Mouse (Mus musculus) layer of hippocampus, postnatal 36 days (tissue): Measurements from ENCODE around the gene Nxpe4. TPM values are rescaled to one million over a fixed set of nuclear protein-coding genes. Genes with fewer than 3 reads are reported as not detected.
A peak's percentile ranks its signal among the peaks of the same experiment; 100 is the strongest.
"Not testable (repeated sequence)": the region's sequence is repeated elsewhere in the genome, so short reads cannot be mapped to it uniquely, and the experiment has no call there.

Experiments used
- DNase-seq, 2 experiments: peaks; one replicate each; pipeline ENCODE4 v3.0.0; 2022
- total RNA-seq, 2 experiments: library from RNA; stranded (reverse); gene quantifications; 2 replicates each; pipeline ENCODE4 v1.2.3; 2021

Nxpe4 gene
- total RNA-seq = 1 to 10 TPM; 8.1 to 8.4 TPM

DNA sequence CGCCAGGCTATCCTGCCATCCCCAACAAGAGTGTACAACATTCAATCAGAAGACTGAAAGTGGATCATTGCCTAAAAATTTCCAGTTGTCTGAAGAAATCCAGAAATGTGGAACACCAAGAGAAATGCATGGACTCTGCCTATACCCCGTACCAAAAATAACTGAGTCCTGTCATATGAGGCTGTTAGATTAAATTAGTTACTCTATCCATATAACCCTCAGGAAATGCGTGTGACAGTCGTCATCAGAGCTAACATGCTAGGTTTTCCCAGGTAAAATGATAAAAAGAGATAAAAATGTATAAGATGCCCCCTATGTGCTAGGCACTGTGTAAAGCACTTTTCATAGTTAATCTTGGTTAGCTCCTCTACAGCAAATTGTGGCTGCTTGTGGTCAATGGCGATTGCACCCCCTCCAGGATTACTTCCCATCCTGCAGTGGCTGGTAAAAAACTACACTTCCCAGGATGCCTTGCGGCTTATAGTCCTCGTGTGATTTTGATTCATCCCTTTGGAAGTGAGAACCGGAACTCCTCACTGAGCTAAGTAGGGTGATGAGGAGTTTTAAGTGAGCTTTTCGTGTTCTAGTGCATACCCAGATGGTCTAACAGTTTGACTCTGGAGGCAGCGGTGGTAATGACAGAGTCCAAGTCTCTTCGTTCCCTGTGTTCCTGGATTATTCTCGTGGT, at the start of gene Nxpe4:
TSS of gene Nxpe4 (plus strand) at position 519 of the 688 bp plus-strand sequence.
- DNase-seq = peak; percentile 76 to 82

DNA sequence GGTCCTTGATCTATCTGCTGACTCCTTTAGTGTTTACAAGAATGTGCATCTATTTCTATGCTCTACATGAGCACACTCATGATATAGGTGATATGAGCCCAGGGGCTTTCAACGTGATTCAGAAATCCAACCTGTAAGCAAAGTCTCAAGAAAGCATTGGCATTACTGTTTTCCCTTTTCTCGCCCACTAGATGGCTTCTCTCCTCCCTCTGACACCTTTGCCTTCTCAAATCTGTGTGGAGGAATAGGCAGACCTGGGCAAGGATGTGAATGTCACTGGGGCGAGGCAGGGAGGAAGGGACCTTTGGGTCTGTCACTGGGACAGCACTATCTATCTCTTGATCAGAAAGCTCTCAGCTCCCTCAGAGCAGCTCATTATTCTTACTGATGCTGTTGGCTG, 35.0 kb upstream of the Nxpe4 start:
- DNase-seq = no peak

DNA sequence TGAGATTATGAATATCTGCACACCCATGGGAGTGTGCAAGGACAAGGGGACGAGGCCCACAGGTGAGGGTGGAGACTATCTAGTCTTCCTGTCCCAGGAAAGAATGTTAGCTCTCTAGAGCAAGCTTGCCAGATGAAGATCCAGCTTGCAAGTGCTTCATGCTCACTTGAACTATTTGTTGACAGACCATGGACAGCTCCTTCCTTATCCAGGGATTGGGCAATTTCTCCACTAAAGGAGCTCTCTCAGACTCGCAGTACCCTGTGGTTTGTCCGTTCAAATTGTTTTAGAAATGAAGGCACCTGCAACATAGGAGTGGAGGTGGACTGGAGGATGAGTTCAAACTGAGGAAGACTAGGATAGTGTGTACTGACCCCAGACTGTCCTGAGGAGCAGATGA, 24.3 kb upstream of the Nxpe4 start:
- DNase-seq = no peak

GRCm38 (mm10) chr9:48140485-48141411, 21.1 kb upstream of the Nxpe4 start:
- no peak for DNase-seq

- DNase-seq = no peak
Observed at GRCm38 (mm10) chr9:48142646-48143045, 19.2 kb upstream of the Nxpe4 start.

- no peak for DNase-seq
Observed at GRCm38 (mm10) chr9:48146761-48147160, 15.1 kb upstream of the Nxpe4 start.

DNA sequence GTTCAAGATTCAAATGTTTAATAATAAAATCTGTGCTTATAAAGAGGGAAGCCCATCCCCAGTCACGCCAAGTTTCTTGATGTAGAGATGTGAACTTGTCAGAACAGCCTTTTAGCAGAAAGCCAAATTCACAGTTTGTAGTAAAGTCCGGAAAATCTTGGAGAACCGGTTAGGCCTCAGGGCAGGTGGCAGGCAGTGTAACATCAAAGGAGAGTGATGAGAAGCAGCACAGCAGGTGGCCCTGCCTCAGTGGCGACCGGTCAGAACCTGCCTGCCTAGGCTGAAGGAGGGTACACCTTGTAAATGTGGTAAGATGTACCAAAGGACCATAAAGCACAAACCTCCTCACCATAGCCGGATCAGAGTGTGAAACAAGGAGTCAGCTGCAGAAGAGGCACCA, 4.7 kb downstream of the Nxpe4 start:
- not testable (repeated sequence) for DNase-seq

DNA sequence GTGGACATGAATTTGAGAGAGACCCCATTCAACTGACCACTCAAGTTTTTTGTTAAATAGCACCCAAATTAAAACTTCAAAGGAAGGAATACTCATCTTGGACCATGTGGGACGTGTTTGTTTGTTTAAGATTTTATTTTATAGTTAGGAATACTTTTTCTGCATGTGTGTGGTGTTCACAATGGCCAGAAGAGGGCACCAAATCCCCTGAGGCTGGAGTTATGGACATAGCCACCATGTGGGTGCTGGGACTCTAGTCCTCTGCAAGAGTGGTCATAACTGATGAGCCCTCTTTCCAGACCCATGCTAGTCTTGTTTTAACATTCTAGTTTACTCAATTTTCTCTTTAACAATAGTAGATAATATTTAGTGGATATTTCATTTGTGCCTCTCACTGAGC, 14.9 kb downstream of the Nxpe4 start:
- no peak for DNase-seq

- DNase-seq = no peak
Observed at GRCm38 (mm10) chr9:48181300-48181699, 19.5 kb downstream of the Nxpe4 start.

DNA sequence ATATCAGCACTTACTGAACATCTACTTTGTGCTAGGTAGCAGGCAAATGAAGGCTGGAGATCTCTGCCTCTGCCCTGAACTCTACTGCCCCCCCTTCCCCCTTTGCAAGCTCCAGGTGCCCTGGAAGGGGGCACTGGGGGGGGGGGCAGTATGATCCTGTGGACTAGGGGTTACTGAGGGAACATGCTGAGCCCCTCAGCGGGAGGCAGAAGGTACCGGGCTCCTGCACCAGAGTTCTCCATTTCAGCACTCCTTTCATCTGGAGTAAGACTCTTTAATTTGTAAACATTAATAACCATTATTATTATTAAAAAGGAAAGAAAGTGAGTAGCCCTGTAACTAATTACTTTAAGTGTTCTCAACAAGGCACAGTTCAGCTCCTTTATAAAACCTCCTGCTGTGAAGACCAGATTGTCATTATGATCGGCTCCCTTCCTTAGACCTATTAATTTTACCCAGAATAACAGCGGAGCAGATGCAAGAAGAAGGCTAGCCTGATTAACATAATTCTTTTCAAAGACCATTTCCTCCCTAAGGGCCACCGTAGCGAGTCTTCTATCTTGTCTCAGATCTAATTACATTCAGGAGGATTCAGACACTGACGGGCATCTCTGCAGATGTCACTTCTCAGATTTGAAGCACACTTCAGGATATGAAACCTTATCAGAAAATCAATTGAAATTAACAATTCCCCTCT, 21.0 kb downstream of the Nxpe4 start:
- no peak for DNase-seq

- peak in 1 of 2 experiments; percentile 45 for DNase-seq
Observed at GRCm38 (mm10) chr9:48184319-48184718, 22.5 kb downstream of the Nxpe4 start.

DNA sequence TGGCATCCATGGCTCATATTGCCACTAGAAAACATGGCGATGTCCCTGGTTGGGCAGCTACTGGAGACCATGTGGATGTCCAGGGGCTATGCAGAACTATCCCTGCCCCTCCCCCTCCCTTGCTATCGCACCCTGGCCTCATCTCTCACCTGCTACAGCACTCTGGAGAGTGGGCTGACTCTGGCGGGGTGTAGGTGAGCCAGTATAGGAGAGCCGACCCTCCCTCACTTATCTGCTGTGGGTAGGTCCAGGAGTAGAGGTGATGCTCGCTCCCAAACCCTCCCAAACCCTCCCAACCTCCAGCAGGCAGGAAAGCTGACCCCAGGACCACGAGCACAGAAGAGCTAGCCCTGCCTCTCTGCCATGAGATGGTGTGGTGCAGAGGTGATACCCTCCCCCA, 27.0 kb downstream of the Nxpe4 start:
- no peak for DNase-seq

- no peak for DNase-seq
Observed at GRCm38 (mm10) chr9:48197458-48197884, 35.6 kb downstream of the Nxpe4 start.

- no peak for DNase-seq
Observed at GRCm38 (mm10) chr9:48210970-48211369, 49.1 kb downstream of the Nxpe4 start.

- no peak for DNase-seq
Observed at GRCm38 (mm10) chr9:48211912-48212311, 50.1 kb downstream of the Nxpe4 start.

DNA sequence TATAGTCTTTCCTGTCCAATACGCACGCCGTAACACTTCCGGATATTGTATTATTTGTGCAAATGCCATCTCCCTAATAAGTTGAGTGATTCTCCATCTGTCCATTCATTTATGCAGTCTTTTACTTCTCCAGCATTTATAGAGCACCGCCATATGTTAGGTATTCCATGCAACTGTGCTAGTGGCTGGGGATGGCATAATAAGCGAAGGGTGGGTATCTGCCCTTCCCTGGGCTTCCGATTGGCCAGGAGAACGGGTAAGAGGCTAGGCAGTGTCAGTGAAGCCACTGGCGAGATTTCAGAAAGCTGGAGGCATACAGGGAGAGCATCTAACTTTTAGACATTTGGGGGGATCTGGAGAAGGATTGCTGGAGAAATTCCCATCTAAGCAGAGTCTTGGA, 52.9 kb downstream of the Nxpe4 start:
- no peak for DNase-seq

DNA sequence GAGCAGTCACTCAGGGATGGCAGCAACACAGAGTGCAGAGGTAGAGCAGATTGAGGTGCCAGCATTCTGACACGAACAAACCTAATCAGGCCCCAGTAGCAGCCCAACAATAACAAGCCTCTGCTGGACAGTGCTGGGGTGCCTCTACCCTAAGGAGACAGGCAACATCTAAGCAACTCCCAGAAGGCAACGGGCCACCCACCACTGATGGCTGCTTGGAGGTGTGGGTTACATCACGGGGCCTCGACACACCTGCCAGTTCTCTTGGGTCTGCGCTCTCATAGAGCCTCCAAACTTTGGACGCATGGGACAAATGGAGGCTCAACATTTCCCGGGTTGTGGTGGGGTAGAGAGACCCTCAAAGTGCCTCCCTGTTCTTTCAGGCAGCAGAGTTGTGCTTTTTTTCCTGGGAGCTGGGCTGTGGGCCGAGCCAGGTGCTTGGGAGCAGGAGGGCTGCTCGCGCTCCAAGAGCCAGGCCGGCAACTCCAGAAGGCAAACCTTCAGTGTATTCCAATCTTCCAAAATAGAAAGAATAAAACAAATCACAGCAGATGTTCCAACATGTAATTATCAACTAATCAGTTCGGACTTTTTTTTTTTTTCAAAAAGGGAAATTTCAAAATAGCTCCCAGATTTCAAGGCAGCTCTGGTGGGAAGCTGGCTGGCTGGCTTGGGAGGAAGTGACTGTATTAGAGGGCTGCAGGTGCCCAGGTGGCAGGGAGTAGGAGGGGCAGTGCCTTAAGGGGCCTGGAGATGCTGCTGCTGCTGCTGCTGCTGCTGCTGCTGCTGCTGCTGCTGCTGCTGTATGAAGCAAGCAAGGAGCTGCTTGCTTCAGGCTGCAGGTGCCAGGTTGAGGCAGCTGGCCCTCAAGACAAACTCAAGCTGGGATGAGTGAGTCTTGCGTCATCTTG, 54.5 kb downstream of the Nxpe4 start:
- peak; percentile 39 to 49 for DNase-seq

- DNase-seq = no peak
Observed at GRCm38 (mm10) chr9:48230706-48231105, 68.9 kb downstream of the Nxpe4 start.

- DNase-seq = no peak
Observed at GRCm38 (mm10) chr9:48236455-48236854, 74.6 kb downstream of the Nxpe4 start.

DNA sequence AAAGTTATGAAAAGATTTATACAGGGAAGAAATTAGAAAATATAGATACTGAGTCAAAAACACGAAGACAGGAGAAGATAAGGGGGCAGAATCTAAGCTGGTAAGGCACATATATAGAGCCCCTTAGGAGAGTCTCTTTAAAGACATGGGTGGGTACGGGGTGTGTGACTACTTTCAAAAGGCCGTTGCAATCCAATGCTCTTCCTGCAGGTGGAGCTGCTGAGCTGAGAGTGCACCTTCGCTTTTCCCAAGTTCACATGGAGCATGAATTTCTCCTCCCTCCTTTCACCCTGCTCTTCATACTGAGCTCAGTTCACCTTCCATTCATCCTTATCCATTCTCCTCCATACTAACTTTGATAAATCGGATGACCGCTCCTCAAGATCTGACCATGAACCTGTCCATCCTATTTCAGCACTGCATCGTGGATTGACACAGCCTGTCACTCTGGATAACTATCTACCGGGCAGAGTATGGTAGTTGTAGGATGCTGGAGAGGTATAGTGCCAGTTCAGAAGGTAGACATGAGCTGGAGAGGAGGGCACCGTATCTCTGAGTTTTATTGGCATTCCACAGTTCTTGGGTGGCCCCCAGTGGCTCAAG, 76.4 kb downstream of the Nxpe4 start:
- no peak for DNase-seq

DNA sequence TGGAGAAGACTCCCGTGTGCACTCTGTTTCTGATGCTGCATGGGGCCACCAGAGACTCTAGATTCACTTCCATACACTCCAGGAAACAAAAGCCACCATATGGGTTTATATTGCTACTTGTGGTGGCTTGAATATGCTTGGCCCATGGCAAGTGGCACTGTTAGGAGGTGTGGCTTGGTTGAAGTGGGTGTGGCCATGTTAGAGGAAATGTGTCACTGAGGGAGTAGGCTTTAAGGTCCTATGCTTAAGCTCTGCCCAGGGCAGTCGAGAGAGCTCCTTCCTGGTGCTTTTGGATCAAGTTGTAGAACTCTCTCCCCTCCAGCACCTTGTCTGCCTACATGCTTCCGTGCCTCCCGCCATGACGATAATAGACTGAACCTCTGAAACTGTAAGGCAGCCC, 77.6 kb downstream of the Nxpe4 start:
- DNase-seq = no peak

GRCm38 (mm10) chr9:48240431-48240830, 78.6 kb downstream of the Nxpe4 start:
- no peak for DNase-seq
